Mouse (Mus musculus): ENCODE results near the gene Acan. TPM values are rescaled to one million over a fixed set of nuclear protein-coding genes. Genes with fewer than 3 reads are reported as not detected.

The Acan gene
- polyA plus RNA-seq, 1 experiment, result 0.02 TPM

- TF ChIP-seq GATA1 (IDR thresholded peaks at IDR 0.05; ENCODE audit: low read length), result no peak
These were observed 70.2 kb downstream of the Acan start for GRCm38 (mm10) chr7:79123465-79123864.

GRCm38 (mm10) chr7:79129883-79130282 lies 76.6 kb downstream of the Acan start:
- no peak for TF ChIP-seq GATA1 (IDR thresholded peaks at IDR 0.05; ENCODE audit: low read length)

GRCm38 (mm10) chr7:79130385-79130784 lies 77.1 kb downstream of the Acan start:
- no peak for TF ChIP-seq GATA1 (IDR thresholded peaks at IDR 0.05; ENCODE audit: low read length)

GRCm38 (mm10) chr7:79130843-79131444 lies 77.7 kb downstream of the Acan start, which contains the start of gene Hapln3:
Gene Hapln3, minus strand, starts transcription at chr7:79131018.
- no peak for TF ChIP-seq GATA1 (IDR thresholded peaks at IDR 0.05; ENCODE audit: low read length)

GRCm38 (mm10) chr7:79133391-79133790 lies 80.1 kb downstream of the Acan start:
- TF ChIP-seq GATA1 (IDR thresholded peaks at IDR 0.05; ENCODE audit: low read length), result no peak

- TF ChIP-seq GATA1 (IDR thresholded peaks at IDR 0.05; ENCODE audit: low read length), result no peak
These were observed 86.1 kb downstream of the Acan start for GRCm38 (mm10) chr7:79139328-79139824.

- no peak for TF ChIP-seq GATA1 (IDR thresholded peaks at IDR 0.05; ENCODE audit: low read length)
These were observed 86.8 kb downstream of the Acan start for GRCm38 (mm10) chr7:79139891-79140591.

GRCm38 (mm10) chr7:79140897-79141296 lies 87.6 kb downstream of the Acan start:
- no peak for TF ChIP-seq GATA1 (IDR thresholded peaks at IDR 0.05; ENCODE audit: low read length)

- no peak for TF ChIP-seq GATA1 (IDR thresholded peaks at IDR 0.05; ENCODE audit: low read length)
These were observed 93.9 kb downstream of the Acan start for GRCm38 (mm10) chr7:79147011-79147837.

- no peak for TF ChIP-seq GATA1 (IDR thresholded peaks at IDR 0.05; ENCODE audit: low read length)
These were observed 94.8 kb downstream of the Acan start for GRCm38 (mm10) chr7:79147931-79148653.

- TF ChIP-seq GATA1 (IDR thresholded peaks at IDR 0.05; ENCODE audit: low read length), result no peak
These were observed 95.5 kb downstream of the Acan start, which contains the start of gene Mfge8 for GRCm38 (mm10) chr7:79148711-79149266. Gene Mfge8, minus strand, starts transcription at chr7:79149060.

GRCm38 (mm10) chr7:79149522-79149921 lies 96.2 kb downstream of the Acan start:
- TF ChIP-seq GATA1 (IDR thresholded peaks at IDR 0.05; ENCODE audit: low read length), result no peak

GRCm38 (mm10) chr7:79159406-79159805 lies 106.1 kb downstream of the Acan start:
- TF ChIP-seq GATA1 (IDR thresholded peaks at IDR 0.05; ENCODE audit: low read length), result no peak

Other genes starting within 250 kb of the Acan start
- gene Det1, start 206.2 kb upstream of the Acan start, polyA plus RNA-seq (2012), result 8.9 and 13.7 TPM in 2 replicates
- 117 and 201 TPM in 2 replicates for gene Aen, start 157.6 kb upstream of the Acan start, polyA plus RNA-seq (2012)
- gene Isg20, start 140.1 kb upstream of the Acan start, polyA plus RNA-seq (2012), result 2.0 and 2.5 TPM in 2 replicates
- not detected in 2 replicates for gene Hapln3, start 77.5 kb downstream of the Acan start, polyA plus RNA-seq (2012)
- 4.7 and 6.9 TPM in 2 replicates for gene Mfge8, start 95.6 kb downstream of the Acan start, polyA plus RNA-seq (2012)
- gene Abhd2, start 219.7 kb downstream of the Acan start, polyA plus RNA-seq (2012), result 9.7 and 14.8 TPM in 2 replicates